Mouse (Mus musculus): Measurements from ENCODE around the gene Tmod2. TPM values are rescaled to one million over a fixed set of nuclear protein-coding genes. Genes with fewer than 3 reads are reported as not detected.

The Tmod2 gene
- polyA plus RNA-seq, 1 experiment from 2014 or later, result 348 TPM

DNA sequence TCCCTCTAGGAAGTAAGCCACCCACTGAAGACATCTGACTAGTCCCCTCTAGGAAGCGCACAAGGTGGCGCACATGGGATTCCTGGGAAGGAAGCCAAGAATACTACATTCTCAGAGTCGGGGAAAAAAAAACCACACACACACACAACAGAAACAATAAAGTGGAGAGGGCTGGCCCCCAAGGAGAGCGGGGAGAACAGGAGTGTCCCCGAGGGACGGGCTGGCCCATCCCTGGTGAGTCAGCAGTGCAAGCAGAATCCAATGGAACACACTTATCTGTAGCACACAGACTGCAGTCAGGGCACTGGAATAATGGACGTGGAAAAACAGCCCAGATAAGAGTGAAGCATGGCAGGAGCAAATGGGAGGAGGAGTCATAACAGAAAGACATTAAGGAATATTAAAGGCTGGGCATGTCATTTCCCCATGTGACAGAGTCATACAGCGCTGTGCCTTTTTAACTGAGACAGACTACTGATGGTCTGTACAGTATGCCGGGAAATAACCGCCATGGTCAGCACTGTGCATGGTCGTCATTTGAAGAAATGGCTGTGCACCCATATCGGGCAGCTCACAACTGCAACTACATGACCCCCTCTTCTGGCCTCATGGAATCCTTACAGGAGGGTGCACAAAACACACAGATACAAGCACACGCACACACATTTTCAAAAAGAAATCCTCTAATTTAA, 83.6 kb downstream of the Tmod2 start:
- H3K9ac ChIP-seq (ENCODE audit: low read depth, low read length), result no peak overlapping the region

DNA sequence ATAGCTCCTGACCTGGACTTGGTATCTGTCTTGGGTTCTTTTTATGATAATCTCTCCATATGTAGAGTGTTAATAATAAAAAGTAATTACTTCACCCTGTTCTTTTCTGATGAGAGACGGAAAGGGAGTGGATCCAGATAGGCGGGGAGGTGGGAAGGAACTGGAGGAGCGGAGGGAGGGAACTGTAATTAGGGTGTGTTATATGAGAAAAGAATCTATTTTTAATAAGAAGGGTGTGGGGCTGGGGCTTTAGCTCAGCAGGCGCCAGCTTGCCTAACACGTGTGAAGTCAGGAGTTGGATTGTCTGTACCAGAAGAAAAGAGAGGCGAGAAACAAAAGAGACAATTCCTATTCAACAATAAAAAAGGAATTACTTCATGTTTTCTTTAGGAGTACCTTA, 87.5 kb downstream of the Tmod2 start:
- Histone ChIP-seq H3K27ac (ENCODE audit: low read length) (no peak overlapping the region), H3K9me3 (replicated peaks; ENCODE audit: control insufficient read depth, low read length, poor library complexity, severe bottlenecking) (no peaks in the 10 kb centered on the region), H3K36me3 (ENCODE audit: control insufficient read depth, insufficient read depth, low read length) (peaks cover 4% of the 10 kb centered on the region; the same call in 1 of the 2 replicates), H3K4me1 (ENCODE audit: control insufficient read depth, insufficient read depth, low read length) (no peaks in the 10 kb centered on the region), H3K27me3 (ENCODE audit: control insufficient read depth, insufficient read depth, low read depth, low read length) (no peaks in the 10 kb centered on the region), H3K4me2 (ENCODE audit: low read length) (no peak overlapping the region), H3K9ac (ENCODE audit: low read depth, low read length) (no peak overlapping the region), H3K4me3 (ENCODE audit: low read depth, low read length) (no peak overlapping the region)
- no peak for ATAC-seq
- 39% methylated on average over 6 of the region's 6 CpGs for WGBS

More for the DNA sequence above, 83.6 kb downstream of the Tmod2 start:
- ATAC-seq, result peak; percentile 21; the same call in 1 of the 2 replicates
- Histone ChIP-seq H3K9me3 (replicated peaks; ENCODE audit: control insufficient read depth, low read length, poor library complexity, severe bottlenecking) (no peaks in the 10 kb centered on the region), H3K27me3 (ENCODE audit: control insufficient read depth, insufficient read depth, low read depth, low read length) (no peaks in the 10 kb centered on the region), H3K27ac (ENCODE audit: low read length) (no peak overlapping the region), H3K36me3 (ENCODE audit: control insufficient read depth, insufficient read depth, low read length) (0 out of 2 replicates have a peak, but pooled peaks cover 2% of the 10 kb centered on the region), H3K4me3 (ENCODE audit: low read depth, low read length) (no peak overlapping the region), H3K4me2 (ENCODE audit: low read length) (no peak overlapping the region), H3K4me1 (ENCODE audit: control insufficient read depth, insufficient read depth, low read length) (no peaks in the 10 kb centered on the region)
- WGBS, result 81% methylated on average over 13 of the region's 13 CpGs

DNA sequence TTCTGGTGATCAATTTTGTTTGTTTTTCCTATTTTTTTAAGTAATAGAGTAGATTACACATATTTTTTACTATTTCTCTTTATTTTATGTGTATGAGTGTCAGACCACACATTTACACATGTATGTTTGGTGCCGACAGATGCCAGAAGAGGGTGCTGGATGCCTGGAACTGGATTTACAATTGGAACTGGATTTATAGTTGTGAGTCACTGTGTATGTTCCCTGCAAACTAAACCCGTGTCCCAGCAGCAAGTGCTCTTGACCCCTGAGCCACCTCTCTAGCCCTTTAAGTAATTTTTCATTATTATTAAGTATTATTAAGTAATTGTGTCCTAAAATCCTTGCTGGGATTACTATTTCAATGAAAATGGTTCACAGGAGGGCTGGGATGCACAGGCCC, 88.9 kb downstream of the Tmod2 start:
- Histone ChIP-seq H3K4me2 (ENCODE audit: low read length) (no peak overlapping the region), H3K27ac (ENCODE audit: low read length) (no peak overlapping the region), H3K27me3 (ENCODE audit: control insufficient read depth, insufficient read depth, low read depth, low read length) (no peaks in the 10 kb centered on the region), H3K9ac (ENCODE audit: low read depth, low read length) (no peak overlapping the region), H3K36me3 (ENCODE audit: control insufficient read depth, insufficient read depth, low read length) (peaks cover 2% of the 10 kb centered on the region; the same call in 1 of the 2 replicates), H3K9me3 (replicated peaks; ENCODE audit: control insufficient read depth, low read length, poor library complexity, severe bottlenecking) (no peaks in the 10 kb centered on the region), H3K4me1 (ENCODE audit: control insufficient read depth, insufficient read depth, low read length) (no peaks in the 10 kb centered on the region), H3K4me3 (ENCODE audit: low read depth, low read length) (no peak overlapping the region)
- WGBS, result 78% methylated on average over 2 of the region's 2 CpGs
- ATAC-seq, result no peak

DNA sequence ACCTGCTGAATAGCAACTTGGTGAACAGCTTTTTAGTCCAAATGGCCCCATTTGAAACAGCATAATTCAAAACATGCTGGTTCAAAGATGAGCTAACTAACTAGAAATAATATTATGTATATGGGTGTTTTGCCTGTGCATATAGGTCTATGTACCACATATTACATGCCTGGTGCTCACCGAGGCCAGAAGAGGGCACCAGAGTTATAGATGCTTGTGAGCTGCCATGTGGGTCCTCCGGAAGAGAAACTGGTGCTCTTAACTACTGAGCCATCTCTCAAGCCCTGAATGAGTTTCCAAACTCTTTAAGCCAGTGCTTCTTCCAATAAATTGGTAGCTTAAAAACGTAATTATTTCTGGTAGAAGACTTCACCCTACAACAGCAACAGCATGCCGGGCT, 89.3 kb downstream of the Tmod2 start:
- no peak overlapping the region for H3K27ac ChIP-seq (ENCODE audit: low read length)
- no peaks in the 10 kb centered on the region for H3K9me3 ChIP-seq (replicated peaks; ENCODE audit: control insufficient read depth, low read length, poor library complexity, severe bottlenecking)
- no peak overlapping the region for H3K9ac ChIP-seq (ENCODE audit: low read depth, low read length)
- ATAC-seq, result 0 out of 2 replicates have a peak, but pooled peaks have one; percentile 66
- H3K4me2 ChIP-seq (ENCODE audit: low read length), result no peak overlapping the region
- 48% methylated on average over 4 of the region's 4 CpGs for WGBS
- H3K4me3 ChIP-seq (ENCODE audit: low read depth, low read length), result no peak overlapping the region
- no peaks in the 10 kb centered on the region for H3K27me3 ChIP-seq (ENCODE audit: control insufficient read depth, insufficient read depth, low read depth, low read length)
- no peaks in the 10 kb centered on the region for H3K4me1 ChIP-seq (ENCODE audit: control insufficient read depth, insufficient read depth, low read length)
- H3K36me3 ChIP-seq (ENCODE audit: control insufficient read depth, insufficient read depth, low read length), result peaks cover 2% of the 10 kb centered on the region; the same call in 1 of the 2 replicates

DNA sequence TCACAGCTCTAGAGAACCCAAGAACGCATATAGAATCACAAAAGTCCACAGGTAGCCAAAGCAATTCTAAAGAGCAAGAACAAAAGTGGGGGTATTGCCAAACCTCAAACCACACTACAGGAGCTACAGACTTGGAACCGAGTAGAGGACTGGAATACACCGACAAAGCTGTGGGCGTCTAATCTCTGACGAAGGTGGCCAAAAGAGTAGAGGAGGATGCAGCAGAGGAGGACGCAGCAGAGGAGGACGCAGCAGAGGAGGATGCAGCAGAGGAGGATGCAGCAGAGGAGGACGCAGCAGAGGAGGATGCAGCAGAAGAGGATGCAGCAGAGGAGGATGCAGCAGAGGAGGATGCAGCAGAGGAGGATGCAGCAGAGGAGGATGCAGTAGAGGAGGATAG, 90.2 kb downstream of the Tmod2 start:
- ATAC-seq, result no peak
- H3K27me3 ChIP-seq (ENCODE audit: control insufficient read depth, insufficient read depth, low read depth, low read length), result no peaks in the 10 kb centered on the region
- H3K9ac ChIP-seq (ENCODE audit: low read depth, low read length), result no peak overlapping the region
- no peak overlapping the region for H3K4me2 ChIP-seq (ENCODE audit: low read length)
- H3K27ac ChIP-seq (ENCODE audit: low read length), result no peak overlapping the region
- WGBS, result 92% methylated on average over 8 of the region's 8 CpGs
- H3K36me3 ChIP-seq (ENCODE audit: control insufficient read depth, insufficient read depth, low read length), result peaks cover 2% of the 10 kb centered on the region; the same call in 1 of the 2 replicates
- no peak overlapping the region for H3K4me3 ChIP-seq (ENCODE audit: low read depth, low read length)
- no peaks in the 10 kb centered on the region for H3K4me1 ChIP-seq (ENCODE audit: control insufficient read depth, insufficient read depth, low read length)
- H3K9me3 ChIP-seq (replicated peaks; ENCODE audit: control insufficient read depth, low read length, poor library complexity, severe bottlenecking), result no peaks in the 10 kb centered on the region

DNA sequence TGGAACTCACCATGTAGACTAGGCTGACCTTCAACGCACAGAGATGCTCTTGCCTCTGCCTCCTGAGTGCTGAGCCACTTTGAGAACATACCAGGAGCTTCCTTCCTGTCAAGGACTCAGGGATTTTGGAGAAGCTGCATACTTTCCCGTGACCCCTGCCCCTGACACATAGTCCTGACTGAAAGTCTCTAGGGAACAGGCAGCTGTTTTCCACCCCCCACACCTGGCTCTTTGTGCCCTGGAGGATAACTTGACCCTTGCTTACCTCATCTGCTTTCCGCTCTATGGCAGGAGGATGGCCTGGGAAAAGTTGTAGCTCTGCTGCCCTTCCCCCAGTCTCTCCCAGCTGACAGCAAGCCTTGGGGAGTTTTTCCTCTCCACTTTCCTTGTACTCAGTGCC, 93.4 kb downstream of the Tmod2 start:
- Histone ChIP-seq H3K4me1 (ENCODE audit: control insufficient read depth, insufficient read depth, low read length) (no peaks in the 10 kb centered on the region), H3K9me3 (replicated peaks; ENCODE audit: control insufficient read depth, low read length, poor library complexity, severe bottlenecking) (no peaks in the 10 kb centered on the region), H3K9ac (ENCODE audit: low read depth, low read length) (no peak overlapping the region), H3K36me3 (ENCODE audit: control insufficient read depth, insufficient read depth, low read length) (peaks cover 2% of the 10 kb centered on the region), H3K27me3 (ENCODE audit: control insufficient read depth, insufficient read depth, low read depth, low read length) (no peaks in the 10 kb centered on the region), H3K27ac (ENCODE audit: low read length) (no peak overlapping the region), H3K4me2 (ENCODE audit: low read length) (no peak overlapping the region), H3K4me3 (ENCODE audit: low read depth, low read length) (no peak overlapping the region)
- WGBS, result 71% methylated on average over 3 of the region's 3 CpGs
- ATAC-seq, result no peak

Other genes with a start within 250 kb of the Tmod2 start
- 147 and 162 TPM in 2 replicates for gene Mapk6, start 201.3 kb downstream of the Tmod2 start, polyA plus RNA-seq (2015; fragmentation: Nextera tagmentation; extraction: Ambion mirVana)
- gene Leo1, start 169.8 kb downstream of the Tmod2 start, polyA plus RNA-seq (2015; fragmentation: Nextera tagmentation; extraction: Ambion mirVana), result 43.6 and 48.2 TPM in 2 replicates
- 78.0 and 82.7 TPM in 2 replicates for gene Tmod3, start 51.7 kb downstream of the Tmod2 start, polyA plus RNA-seq (2015; fragmentation: Nextera tagmentation; extraction: Ambion mirVana)
- gene Lysmd2, start 14.4 kb upstream of the Tmod2 start, polyA plus RNA-seq (2015; fragmentation: Nextera tagmentation; extraction: Ambion mirVana), result 31.7 and 33.9 TPM in 2 replicates
- 134 and 138 TPM in 2 replicates for gene Scg3, start 72.7 kb upstream of the Tmod2 start, polyA plus RNA-seq (2015; fragmentation: Nextera tagmentation; extraction: Ambion mirVana)
- 2.6 and 3.4 TPM in 2 replicates for gene Bmp5, start 164.0 kb upstream of the Tmod2 start, polyA plus RNA-seq (2015; fragmentation: Nextera tagmentation; extraction: Ambion mirVana)